Mouse (Mus musculus) cerebellum, postnatal 10 days (tissue): ENCODE data around the gene Col2a1.

Experiments
- DNase-seq, 2 experiments: peaks; one replicate each; pipeline ENCODE4 v3.0.0; 2021; ENCODE audit warnings: mixed read lengths in 2 of 2

Col2a1 gene

GRCm38 (mm10) chr15:98003822-98004739 is at the start of gene Col2a1:
TSS of gene Col2a1 (minus strand) at chr15:98004695.
- peak; percentile 43 to 47 for DNase-seq

- no peak for DNase-seq
Measured at GRCm38 (mm10) chr15:98051685-98052084, 47.2 kb upstream of the Col2a1 start.

- DNase-seq: no peak
Measured at GRCm38 (mm10) chr15:98048918-98049700, 44.6 kb upstream of the Col2a1 start.

- DNase-seq: no peak
Measured at GRCm38 (mm10) chr15:98044387-98044786, 39.9 kb upstream of the Col2a1 start.

GRCm38 (mm10) chr15:98043967-98044366 is 39.5 kb upstream of the Col2a1 start:
- no peak for DNase-seq

- no peak for DNase-seq
Measured at GRCm38 (mm10) chr15:98042508-98042907, 38.0 kb upstream of the Col2a1 start.

GRCm38 (mm10) chr15:98039682-98040081 is 35.2 kb upstream of the Col2a1 start:
- DNase-seq: no peak

GRCm38 (mm10) chr15:98036578-98036977 is 32.1 kb upstream of the Col2a1 start:
- DNase-seq: no peak

GRCm38 (mm10) chr15:98035076-98035755 is 30.7 kb upstream of the Col2a1 start:
- no peak for DNase-seq

- no peak for DNase-seq
Measured at GRCm38 (mm10) chr15:98033233-98033748, 28.8 kb upstream of the Col2a1 start.

- no peak for DNase-seq
Measured at GRCm38 (mm10) chr15:98029798-98030197, 25.3 kb upstream of the Col2a1 start.

GRCm38 (mm10) chr15:98026967-98027904 is 22.7 kb upstream of the Col2a1 start:
- DNase-seq: no peak

GRCm38 (mm10) chr15:98025611-98026010 is 21.1 kb upstream of the Col2a1 start:
- DNase-seq: peak; percentile 26 to 36

GRCm38 (mm10) chr15:98023137-98023536 is 18.6 kb upstream of the Col2a1 start:
- no peak for DNase-seq

GRCm38 (mm10) chr15:98021886-98022285 is 17.4 kb upstream of the Col2a1 start:
- DNase-seq: no peak

GRCm38 (mm10) chr15:98019047-98019446 is 14.6 kb upstream of the Col2a1 start:
- peak in 1 of 2 experiments; percentile 48 for DNase-seq

- DNase-seq: no peak
Measured at GRCm38 (mm10) chr15:98017925-98018324, 13.4 kb upstream of the Col2a1 start.

GRCm38 (mm10) chr15:98012810-98013209 is 8.3 kb upstream of the Col2a1 start:
- no peak for DNase-seq

GRCm38 (mm10) chr15:98005181-98005580 is 686 bp upstream of the Col2a1 start:
- no peak for DNase-seq

- no peak for DNase-seq
Measured at GRCm38 (mm10) chr15:98004740-98005159, 255 bp upstream of the Col2a1 start.

- peak in 1 of 2 experiments; percentile 54 for DNase-seq
Measured at GRCm38 (mm10) chr15:98002991-98003821, 1.3 kb downstream of the Col2a1 start.
